Mouse (Mus musculus) yolk sac, embryonic 10.5 days (tissue): ENCODE data around the gene Ptprg.

Source experiments
- DNase-seq: peaks from one replicate; pipeline ENCODE4 v3.0.0-alpha.2; 2017; ENCODE audit warnings: low spot score

Ptprg gene

DNA sequence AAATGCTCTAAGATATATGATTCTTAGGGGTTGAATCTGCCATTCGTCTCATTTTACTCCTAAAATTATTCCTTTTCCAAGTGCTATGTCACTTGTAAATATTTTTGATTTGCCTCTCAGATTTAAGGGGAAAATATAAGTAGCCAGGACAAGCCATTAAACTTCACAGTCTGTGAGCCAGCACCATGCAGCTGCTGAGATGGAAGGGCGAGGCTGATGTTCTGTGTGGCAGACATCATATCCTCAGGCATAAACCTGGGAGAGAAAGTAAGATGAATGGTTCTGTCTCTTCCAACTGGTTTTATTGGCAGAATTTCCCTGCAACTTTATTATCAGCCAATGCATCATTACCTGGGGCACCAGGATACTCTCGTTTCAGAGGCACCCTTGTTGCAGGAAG lies 538.4 kb downstream of the Ptprg start:
- no peak for DNase-seq

DNA sequence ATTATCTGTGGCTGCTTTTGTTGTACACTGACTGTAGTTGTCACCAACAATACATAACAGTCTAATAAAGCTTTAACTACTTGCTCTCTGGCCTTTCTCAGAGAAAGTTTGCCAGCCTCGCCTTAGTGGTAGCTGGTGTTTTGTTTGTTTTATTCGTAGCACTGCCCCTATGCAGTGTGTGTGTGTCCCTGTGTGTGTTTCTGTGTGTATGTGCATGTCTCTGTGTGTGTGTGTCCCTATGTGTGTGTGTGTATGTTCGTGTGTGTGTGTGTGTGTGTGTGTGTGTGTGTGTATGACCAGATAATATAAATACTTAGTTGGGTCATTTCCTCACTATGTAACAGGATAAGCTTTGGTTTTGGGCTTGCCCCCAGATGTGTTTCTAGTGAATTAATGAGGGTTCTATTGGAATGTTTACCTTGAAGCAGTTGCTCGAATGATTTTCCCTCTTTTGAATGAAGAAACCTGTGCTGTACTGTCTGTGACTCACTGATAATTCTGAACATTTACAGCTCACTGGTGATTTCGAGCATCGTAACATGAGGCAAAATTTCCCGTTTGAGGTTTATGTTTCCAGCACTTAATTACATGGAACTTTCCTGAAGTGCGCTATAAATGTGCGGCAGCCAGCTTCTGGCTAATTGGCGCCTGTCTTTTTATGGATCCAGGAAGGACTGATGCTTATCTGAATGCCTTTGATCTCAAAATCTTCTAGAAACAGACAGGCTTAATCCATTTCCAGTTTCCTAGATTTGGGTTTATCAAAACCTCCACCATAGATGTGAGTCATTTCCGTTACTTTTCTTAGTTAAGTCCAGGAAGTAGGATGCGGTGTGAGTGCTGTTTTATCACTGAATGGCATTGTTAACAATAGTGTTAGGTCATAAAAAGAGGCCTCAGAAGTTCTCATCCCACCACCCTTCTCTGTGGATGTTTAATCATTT lies 546.3 kb downstream of the Ptprg start:
- no peak for DNase-seq

DNA sequence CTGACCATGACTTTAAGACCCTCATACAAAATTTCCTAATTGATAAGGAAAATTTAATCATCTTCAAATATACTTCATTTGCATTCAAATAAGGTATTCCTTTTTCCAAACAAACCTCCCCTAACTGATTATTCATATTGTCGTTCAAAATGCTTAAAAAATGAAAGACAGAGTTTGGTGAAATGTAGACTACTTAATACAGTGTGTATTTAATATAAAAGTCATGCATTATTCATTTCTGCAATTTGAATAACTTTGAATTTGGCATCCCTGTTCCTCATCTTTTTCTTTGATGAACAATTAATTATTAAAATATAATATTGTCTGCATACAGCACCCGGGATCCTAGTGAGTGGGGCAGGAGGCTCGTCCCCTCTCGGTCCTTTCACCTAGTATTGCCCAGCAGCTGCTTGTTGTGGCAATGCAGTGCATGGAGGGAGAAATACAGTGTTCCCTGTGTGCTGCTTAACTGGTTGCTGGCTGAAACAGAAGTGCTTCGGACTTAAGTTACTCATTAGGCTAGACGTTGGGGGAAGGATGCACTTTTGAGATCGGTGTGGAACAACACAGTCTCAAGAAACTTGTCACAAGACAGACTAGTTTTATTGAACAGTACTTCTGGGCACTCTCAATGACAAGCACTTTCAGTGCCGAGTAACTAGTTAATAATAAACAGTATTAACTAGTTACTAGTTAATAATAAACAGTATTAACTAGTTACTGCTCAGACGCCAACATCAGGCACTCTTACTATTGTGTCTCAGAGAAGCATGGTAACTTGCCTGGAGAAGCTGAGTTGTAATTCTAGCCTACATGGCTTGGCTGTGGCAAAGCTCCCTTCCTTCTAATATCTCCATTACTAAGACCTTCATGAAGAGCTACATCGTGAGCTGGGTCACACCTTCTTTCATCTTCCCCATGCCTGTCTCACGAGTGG lies 549.3 kb downstream of the Ptprg start:
- peak; percentile 44 for DNase-seq

DNA sequence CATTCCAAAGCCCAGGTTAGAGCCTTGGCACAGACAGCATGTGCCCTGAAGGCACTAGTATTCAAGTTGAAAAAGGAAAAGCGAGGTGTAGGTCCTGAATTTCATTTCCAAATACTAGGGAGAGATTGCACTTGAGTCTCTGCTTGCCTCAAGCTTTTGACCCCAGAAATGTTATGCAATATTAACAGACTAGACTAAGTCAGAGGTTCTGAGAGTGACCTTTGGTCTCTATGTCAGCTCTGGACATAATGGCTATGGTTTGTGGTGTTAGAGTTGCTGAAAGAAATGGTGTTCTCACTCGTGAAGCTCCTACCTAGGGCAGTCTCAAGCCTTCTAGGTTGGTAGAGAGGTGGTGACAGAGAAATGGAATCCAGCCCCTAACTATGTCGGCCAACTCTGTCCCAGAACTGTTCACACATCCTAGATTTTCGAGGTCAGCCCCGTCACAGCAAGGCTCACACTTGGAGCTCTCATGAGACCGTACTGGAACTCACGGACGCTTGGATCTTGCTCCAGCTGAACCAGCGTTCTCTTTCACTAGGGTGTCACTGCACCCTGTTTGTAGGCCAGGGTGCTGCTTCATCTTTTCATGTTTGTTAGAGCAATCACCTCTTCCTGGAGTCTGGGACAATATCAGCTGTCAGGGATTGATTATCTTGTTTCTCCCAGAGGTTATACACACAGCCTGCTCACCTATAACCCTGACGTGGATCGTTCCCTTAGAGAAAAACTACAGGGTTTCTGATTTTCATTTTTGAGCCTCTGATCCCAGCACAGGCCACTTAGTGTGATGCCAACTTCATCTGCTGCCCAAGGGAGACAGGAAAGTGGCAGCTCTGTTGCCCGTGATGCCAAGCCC lies 551.2 kb downstream of the Ptprg start:
- peak; percentile 49 for DNase-seq

DNA sequence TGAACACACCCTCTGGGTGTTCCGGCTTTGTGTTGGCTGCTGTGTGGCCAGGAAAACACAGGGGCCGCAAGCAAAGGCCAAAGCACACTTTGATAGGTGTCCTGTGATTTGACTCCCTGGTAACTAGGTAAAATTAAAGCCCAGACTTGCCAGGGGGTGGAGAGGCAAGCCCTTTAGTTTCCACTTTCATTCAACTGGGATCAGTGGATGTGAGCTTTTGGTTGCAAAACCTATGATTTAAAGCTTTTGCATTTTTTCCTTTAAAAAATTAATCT lies 551.8 kb downstream of the Ptprg start:
- no peak for DNase-seq

DNA sequence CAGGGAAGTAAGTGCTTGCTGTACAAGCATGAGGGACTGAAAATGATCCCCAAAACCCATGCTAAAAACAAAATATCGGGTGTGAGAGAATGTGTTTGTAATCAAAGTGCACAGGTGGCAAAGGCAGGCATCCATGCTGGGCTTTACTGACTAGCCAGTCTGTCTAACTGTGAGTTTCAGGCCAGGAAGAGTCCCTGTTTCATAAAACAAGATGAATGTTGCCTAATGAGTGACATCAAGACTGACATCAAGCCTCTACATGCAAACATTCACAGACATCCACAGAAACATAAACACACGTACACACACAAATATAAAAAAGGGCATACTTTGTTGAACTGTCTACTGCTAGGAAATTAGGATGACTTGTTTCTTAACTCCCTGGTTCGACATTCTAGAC lies 552.3 kb downstream of the Ptprg start:
- no peak for DNase-seq

DNA sequence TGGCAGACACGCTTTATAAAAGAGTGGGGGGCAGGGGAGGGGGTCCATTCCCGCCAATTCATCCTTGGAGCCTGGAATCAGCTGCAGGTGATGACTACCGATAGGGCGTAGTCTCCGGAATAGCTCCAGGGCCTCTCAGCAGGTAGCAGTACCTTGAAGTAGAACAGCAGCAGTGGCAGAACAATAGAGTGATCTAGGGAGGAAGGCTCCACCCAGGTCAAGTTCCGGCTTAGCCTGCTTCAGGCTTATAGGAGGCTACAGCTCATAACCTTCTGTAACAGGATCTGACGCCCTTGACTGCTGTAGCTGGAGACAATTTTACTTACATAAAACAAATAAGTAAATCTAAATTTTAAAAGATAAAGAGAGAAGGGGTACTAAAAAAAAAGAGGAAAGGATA lies 554.1 kb downstream of the Ptprg start:
- no peak for DNase-seq

DNA sequence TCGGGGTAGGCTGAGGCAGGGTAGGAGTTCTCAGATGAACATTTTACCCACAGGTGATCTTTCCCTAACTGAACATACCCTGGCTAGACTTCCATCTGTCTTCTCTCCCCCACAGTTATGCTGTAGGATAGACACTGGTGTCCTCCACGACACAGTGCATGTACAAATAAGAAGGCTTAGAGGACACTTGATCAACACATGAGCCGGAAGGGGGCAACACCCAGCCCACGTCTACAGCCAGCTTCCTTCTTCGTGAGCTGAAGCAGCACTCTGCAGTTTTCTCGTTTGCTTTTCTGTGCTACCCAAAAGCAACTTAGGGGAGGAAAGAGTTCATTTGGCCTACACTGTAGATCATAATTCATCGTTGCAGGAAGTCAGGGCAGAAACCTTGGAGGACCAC lies 554.7 kb downstream of the Ptprg start:
- no peak for DNase-seq

DNA sequence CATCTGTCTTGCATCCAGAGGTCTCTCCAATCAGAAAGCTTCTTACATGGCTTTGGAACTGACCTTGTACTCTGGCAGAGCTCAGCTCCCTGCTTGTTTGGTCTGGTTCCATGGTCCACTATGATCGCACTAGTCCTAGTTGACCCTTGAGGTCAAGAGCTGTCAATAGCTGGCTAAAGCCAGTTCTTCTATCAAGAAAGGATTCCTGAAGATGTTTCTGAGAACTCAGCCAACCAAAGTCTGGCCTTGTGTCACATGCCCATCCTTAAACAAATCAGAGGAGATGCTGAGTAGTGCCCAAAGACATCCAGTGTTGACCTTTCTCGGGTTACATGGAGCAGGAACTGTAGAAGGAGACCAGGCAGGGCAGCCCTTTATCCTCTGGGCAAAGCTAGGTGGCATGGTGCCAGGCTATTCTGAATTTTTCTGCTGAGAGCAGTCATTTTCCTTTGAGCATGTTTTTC lies 559.2 kb downstream of the Ptprg start:
- DNase-seq = peak; percentile 80

DNA sequence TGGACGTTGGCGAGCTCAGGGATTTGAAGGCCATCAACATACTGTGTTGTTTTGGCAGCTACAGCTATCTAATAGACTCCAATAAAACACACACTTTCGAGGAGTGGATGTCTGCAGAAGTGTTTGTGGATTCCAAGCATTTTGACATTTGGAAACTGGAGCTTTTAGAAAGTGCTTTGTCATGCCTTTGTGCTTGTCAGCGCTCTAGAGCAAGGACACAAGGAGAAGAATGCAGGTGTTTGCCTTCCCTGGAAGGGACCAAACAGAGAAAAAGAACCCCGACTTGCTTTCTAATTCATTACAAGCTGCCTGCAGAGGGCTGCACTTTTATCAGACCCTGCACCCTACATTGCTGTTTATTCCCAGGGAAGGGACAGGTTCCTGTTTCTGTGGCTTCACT lies 560.0 kb downstream of the Ptprg start:
- DNase-seq = peak; percentile 32

DNA sequence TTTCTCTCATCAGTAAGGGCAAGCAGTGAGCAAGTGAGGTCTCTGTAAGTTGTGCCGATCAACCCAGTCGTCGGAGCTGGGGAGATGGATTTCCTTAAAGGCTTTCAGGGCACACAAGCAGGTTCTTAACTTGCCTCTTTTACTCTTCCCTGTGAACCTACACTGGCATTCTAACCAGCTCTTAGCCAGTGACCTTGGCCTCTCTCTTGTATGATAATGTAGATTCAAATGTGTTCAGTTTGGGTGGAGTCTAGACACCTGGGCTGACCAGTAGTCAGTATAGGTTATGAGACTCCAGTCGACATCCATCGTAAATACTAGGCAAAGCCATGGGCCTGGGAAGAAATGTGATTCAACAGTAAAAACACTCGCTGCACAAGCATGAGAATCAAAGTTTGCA lies 560.7 kb downstream of the Ptprg start:
- peak; percentile 28 for DNase-seq

DNA sequence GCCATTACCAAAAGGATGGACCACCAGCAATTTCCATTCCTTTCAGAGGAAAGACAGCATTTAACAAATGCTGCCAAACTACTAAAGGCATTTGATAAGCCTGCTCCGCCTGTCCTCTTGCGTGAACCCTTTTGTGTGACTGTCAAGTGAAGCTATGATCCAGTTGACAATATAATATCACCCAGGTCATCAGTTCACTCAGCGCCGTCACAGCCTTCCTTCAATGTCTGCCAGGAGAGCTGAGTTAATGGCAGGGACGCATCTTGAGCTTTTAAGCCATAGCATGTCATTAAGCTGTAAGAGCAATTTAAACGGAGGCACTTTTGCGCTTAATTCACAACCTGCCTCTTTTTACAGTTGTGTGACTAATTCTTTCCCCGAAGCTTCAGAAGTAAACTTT lies 565.9 kb downstream of the Ptprg start:
- DNase-seq = no peak

DNA sequence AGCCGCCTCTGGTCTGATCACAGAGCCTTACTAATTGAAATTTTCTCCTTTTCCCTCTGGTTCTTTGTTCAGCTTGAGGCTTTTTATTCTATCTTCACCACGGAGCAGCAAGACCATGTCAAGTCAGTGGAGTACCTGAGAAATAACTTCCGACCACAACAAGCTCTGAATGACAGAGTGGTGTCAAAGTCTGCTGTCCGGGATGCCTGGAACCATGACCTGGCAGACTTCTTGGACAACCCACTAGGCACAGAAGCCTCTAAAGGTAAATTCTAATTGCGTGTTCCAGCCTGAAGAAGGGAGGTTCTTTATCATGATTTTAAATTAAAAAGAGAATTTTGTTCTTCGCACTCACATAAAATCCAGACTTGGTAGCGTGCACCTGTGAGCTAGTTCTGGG lies 568.6 kb downstream of the Ptprg start:
- no peak for DNase-seq

DNA sequence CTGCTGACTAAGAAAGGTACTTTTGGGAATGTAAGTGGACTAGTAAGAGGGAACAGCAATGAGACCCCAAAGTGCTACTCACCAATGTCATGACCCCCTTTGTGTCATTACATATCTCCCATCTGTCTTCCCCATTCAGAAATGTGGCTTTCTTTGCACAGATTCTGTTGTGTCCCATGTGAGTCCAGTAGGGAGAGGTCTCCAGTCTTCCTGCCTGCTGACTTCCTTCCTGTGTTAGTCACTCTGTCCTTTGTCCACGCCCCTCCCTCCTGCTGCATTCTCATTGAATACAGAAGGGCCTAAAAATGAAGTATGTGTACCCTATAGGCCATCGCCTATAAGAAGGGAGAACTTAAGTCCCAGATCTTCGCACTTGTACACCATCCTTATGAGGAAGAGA lies 571.4 kb downstream of the Ptprg start:
- no peak for DNase-seq

DNA sequence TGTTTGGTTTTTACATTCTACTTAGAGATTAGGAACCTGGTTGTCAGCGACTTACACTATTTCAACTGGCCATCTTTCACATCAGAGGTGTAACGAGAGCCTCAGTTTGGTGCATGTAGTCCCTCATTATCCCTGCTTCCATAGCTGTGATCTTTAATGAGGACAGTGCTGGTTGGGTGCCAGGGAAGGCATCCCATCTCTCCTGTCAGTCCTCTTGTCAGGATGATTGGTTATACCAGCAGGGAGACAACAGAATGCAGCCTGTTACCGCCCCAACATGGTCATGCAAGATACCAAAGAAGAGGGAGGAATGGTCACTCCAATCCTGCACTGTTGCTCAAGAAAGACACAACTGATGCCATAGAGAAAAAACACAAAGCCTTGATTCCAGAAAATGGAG lies 574.6 kb downstream of the Ptprg start:
- DNase-seq = no peak

DNA sequence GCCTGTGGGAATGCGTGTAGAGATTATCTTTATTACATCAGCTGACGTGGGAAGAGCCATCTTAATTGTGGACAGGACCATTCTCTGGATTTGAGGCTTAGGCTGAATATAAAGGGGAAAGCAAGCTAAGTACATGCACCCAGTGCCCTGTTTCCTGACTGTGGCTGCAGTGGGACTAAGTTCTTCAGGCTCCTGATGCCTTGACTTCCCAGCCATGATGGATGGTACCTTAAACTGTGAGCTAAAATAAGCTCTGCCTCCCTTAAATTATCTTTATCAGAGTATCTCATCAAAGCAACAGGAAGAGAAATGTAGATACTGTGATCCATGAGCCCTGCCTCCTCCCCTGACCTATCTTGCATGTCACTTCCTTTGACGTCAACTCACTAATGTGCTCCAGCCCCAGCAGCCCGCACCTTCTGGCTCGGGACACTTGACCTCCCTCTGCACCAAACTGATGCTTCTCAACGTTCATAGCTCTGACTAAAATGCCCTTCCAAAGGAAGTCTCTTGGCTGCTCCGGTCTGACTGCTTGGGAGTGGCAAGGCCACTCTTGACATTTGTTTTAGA lies 578.8 kb downstream of the Ptprg start:
- no peak for DNase-seq

DNA sequence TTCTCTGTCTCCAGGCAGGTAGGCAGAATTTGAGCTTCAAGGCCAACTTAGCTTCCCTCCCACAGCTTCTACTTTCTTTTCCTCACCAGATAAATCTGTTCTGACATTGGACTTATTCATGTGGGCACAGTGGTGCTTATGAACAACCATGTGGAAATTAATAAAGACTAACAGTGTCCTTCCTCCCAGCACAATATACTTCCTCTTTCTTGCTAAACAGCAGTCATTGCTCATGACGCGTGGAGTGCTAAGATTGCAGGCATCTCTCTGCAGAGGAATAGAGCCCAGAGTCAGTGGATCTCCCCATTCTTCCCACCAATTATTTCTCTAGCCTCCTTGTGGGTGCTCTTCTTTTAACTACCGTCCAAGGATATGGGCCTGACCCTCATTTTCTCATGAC lies 579.8 kb downstream of the Ptprg start:
- no peak for DNase-seq

DNA sequence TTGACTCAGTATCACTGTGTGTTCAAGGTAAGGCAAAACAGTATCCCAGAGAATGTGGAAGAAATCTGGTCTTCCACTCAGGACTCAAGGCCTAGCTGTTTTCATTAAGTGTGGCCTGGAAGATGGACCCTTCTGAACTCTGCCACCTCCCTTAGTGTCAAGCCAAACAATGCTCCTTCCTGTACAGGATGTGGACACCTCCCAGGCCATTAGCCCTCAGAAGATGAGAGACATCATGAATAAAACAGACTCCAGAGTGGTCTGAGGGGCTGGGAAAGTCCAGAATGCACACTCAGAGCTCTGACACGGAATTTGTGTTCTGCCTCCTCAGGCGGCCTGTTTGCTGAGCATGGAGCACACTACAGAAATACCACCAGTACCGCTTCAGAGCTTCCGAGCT lies 581.2 kb downstream of the Ptprg start:
- DNase-seq = no peak

DNA sequence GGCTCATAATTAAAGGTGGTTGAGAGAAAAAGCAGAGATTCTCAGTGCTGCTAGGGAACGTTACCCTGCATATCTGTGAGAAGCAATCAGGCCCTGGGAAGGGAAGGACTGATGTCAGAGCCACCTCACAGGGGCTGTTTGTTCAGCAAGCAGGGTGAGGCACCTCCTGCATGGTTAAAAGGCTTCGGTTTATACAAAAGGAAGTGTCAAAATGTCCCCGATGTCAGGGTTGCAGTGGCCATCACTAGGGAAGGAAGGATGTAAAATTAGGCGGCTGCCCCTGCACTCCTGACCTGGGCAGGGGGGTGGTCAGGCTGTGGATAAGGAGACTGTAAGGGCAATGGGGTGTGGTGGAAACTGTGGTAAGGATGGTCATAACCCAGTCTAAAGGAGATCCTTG lies 583.2 kb downstream of the Ptprg start:
- DNase-seq = no peak

DNA sequence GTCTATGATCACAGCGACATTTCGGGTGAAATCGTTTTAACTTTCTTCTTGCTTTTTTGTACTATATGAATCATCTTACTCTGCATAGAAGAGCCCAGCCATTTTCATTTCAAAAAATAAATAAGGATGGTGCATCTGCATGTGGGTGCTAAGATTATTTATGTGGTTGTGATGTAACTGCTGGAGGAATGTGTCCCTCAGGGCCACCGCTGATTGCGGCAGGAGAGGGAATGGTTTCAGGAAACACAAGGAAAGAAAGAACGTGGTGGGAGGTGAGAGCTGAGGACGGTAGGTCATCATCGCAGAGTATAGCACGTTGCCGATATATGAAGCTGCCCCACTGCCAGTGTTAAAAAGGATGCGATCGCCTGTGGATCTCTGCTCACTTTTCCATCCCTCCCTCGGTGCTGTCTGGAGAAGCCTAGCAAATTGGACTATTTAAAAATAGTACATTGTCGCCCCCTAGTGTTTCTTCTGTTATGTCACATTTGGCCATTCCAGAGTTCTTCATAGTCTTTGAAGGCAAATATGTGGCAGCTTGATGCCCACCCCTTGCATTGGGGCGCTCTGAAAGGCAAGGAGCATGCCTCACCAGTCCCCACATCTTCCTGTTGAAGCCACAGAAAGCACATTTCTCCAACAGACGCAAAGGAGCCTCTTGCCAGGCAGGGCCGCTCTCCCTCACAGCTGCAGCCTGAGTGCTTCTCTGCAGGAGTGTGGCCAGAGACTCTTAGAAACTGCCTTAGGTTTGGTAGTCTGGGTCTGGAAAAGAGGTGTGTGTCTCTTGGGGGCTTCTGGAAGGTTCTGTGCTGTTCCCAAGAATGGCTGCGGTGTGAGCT lies 586.5 kb downstream of the Ptprg start:
- peak; percentile 40 for DNase-seq

DNA sequence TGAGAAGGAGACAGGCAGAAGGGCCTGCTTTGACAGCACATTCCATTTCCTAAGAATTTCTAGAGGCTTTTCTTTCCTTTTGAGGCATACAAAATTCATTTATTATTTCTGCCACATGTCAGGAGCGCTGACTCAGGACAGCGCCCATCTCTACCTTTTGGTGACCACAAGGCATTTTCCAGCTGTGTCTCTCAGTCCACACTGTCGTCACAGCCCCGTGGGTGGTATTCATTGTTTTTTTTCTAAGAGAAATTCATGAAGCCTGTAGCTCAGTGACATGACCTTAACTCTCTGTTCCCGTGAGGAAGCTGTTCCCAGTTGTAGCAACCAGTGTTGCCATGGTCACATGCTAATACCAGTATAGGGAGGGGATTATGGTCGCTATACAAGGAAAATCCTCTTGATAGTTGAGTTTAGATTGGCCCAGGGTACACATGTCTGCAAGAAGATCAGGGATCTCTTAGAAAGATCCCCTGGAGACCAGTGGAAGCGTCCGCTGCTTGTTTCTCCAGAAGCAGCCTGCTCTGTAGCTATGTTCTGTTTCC lies 590.7 kb downstream of the Ptprg start:
- no peak for DNase-seq
